Comparison of ENCODE assay signal across 25 mouse cellular contexts in the genomic region with DNA sequence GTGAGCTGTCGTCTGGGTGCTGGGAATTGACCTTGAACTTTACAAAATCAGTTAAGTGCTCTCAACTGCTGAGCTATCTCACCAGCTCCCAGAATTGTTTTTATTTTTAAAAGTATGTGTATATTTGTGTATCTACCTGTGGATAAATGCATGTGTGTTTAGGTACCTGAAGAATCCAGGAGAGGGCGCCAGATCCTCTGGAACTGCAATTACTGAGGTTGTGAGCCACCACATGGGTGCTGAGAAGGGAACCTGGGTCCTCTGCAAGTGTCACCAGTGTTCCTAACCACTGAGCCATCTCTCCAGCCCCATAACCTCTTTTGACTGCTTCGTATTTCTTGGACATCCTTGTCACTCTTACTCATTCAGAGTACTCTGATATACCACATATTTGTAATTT. TPM values are rescaled to one million over a fixed set of nuclear protein-coding genes. Genes with fewer than 3 reads are reported as not detected.
DNase-seq lines count a peak whose midpoint lies in the region; ATAC-seq and TF ChIP-seq lines count a peak whose summit lies in the region.
"Had no signal": no experiment of that assay in that cellular context is flagged by ENCODE, and none has a peak within 500 bp of the region (broad histone marks: within the 10 kb centered on the region; RNA-seq: fewer than 3 reads in every experiment).

No protein-coding gene starts in this region.

- no peak overlapping the region for H3K9ac ChIP-seq in liver, embryonic 14.5 days (replicated peaks)
- no peak overlapping the region for H3K9ac ChIP-seq in liver, embryonic 12.5 days
- no peak overlapping the region for H3K9ac ChIP-seq in ES-Bruce4 (ENCODE audit: low read depth, poor library complexity, severe bottlenecking)
- H3K9ac ChIP-seq in ES-E14 (ENCODE audit: insufficient read depth, low read depth, low read length, poor library complexity, severe bottlenecking) = no peak overlapping the region
- H3K9ac ChIP-seq in kidney, embryonic 15.5 days = no peak overlapping the region
- H3K9ac ChIP-seq: embryonic facial prominence, embryonic 15.5 days; forebrain, embryonic 15.5 days; heart, embryonic 13.5 days had no signal

- TF ChIP-seq POLR2A in ES-Bruce4 (IDR thresholded peaks at IDR 0.05; ENCODE audit: insufficient read depth, low read length) = no peak

- H3K4me3 ChIP-seq in liver, embryonic 14.5 days (ENCODE audit: insufficient read depth in 1 of 2, low read depth in 2 of 2, low read length in 2 of 2) = no peak overlapping the region
- H3K4me3 ChIP-seq in liver, embryonic 12.5 days = no peak overlapping the region
- H3K4me3 ChIP-seq in ES-Bruce4 (ENCODE audit: low read depth, low read length) (no peak overlapping the region), ES-E14 (ENCODE audit: insufficient read depth in 1 of 2, low read depth in 1 of 2, low read length in 2 of 2, poor library complexity in 1 of 2, severe bottlenecking in 1 of 2) (no peak overlapping the region)
- H3K4me3 ChIP-seq in kidney, embryonic 15.5 days (replicated peaks) = no peak overlapping the region
- H3K4me3 ChIP-seq: embryonic facial prominence, embryonic 15.5 days; erythroblast, embryonic 14.5 days; forebrain, embryonic 10.5 days; forebrain, embryonic 15.5 days; heart, embryonic 13.5 days had no signal

- 50% methylated on average over 3 of the region's 3 CpGs for WGBS in liver, embryonic 14.5 days (ENCODE audit: insufficient replicate concordance)
- WGBS in liver, embryonic 12.5 days (ENCODE audit: insufficient replicate concordance) = 46% methylated on average over 3 of the region's 3 CpGs
- WGBS in kidney, embryonic 15.5 days = 73% methylated on average over 3 of the region's 3 CpGs

- 0 out of 2 replicates have a peak, but pooled peaks have one; percentile 23 for TF ChIP-seq CTCF in liver, embryonic 14.5 days (IDR thresholded peaks at IDR 0.05; ENCODE audit: low read depth)
- TF ChIP-seq CTCF in ES-Bruce4 (IDR thresholded peaks at IDR 0.05; ENCODE audit: low read depth, low read length) = peak; percentile 30

- H3K9me3 ChIP-seq in liver, embryonic 14.5 days (ENCODE audit: control insufficient read depth, low read length) = no peaks in the 10 kb centered on the region; the same call in 1 of the 2 replicates
- 0 out of 2 replicates have a peak, but pooled peaks cover 3% of the 10 kb centered on the region for H3K9me3 ChIP-seq in liver, embryonic 12.5 days (replicated peaks)
- H3K9me3 ChIP-seq in ES-Bruce4 (replicated peaks; ENCODE audit: control insufficient read depth, insufficient read depth, low read length, poor library complexity, severe bottlenecking) (no peaks in the 10 kb centered on the region), ES-E14 (ENCODE audit: control insufficient read depth, insufficient read depth, low read depth, low read length) (no peaks in the 10 kb centered on the region)
- H3K9me3 ChIP-seq in kidney, embryonic 15.5 days (replicated peaks) = peaks cover 10% of the 10 kb centered on the region
- H3K9me3 ChIP-seq: forebrain, embryonic 15.5 days had no signal

- H3K4me2 ChIP-seq in liver, embryonic 14.5 days (ENCODE audit: low read depth) = no peak overlapping the region
- no peak overlapping the region for H3K4me2 ChIP-seq in liver, embryonic 12.5 days
- no peak overlapping the region for H3K4me2 ChIP-seq in kidney, embryonic 15.5 days
- H3K4me2 ChIP-seq: embryonic facial prominence, embryonic 15.5 days; forebrain, embryonic 15.5 days; heart, embryonic 13.5 days had no signal

- H3K27ac ChIP-seq in liver, embryonic 14.5 days = no peak overlapping the region
- no peak overlapping the region for H3K27ac ChIP-seq in liver, embryonic 12.5 days
- H3K27ac ChIP-seq in ES-Bruce4 (ENCODE audit: insufficient read depth, low read length) (no peak overlapping the region), ES-E14 (ENCODE audit: insufficient read depth, low read depth, low read length, poor library complexity, severe bottlenecking) (no peak overlapping the region)
- H3K27ac ChIP-seq in kidney, embryonic 15.5 days = no peak overlapping the region
- H3K27ac ChIP-seq: embryonic facial prominence, embryonic 15.5 days; forebrain, embryonic 10.5 days; forebrain, embryonic 15.5 days; heart, embryonic 13.5 days had no signal

- H3K27me3 ChIP-seq in liver, embryonic 14.5 days (ENCODE audit: control insufficient read depth, insufficient read depth, low read length) = no peaks in the 10 kb centered on the region
- peaks cover 21% of the 10 kb centered on the region for H3K27me3 ChIP-seq in liver, embryonic 12.5 days (replicated peaks)
- H3K27me3 ChIP-seq in ES-Bruce4 (ENCODE audit: control insufficient read depth, insufficient read depth, low read length, poor library complexity, severe bottlenecking) = no peaks in the 10 kb centered on the region
- H3K27me3 ChIP-seq in kidney, embryonic 15.5 days = peaks cover 15% of the 10 kb centered on the region
- H3K27me3 ChIP-seq: forebrain, embryonic 15.5 days had no signal

- no peak for ATAC-seq in liver, embryonic 14.5 days (ENCODE audit: insufficient read depth)
- no peak for ATAC-seq in liver, embryonic 12.5 days
- ATAC-seq in kidney, embryonic 15.5 days (replicated peaks; ENCODE audit: low FRiP score) = no peak
- ATAC-seq: forebrain, embryonic 15.5 days; hindbrain, embryonic 16.5 days had no signal

- no peak for TF ChIP-seq EP300 in liver, embryonic 14.5 days (IDR thresholded peaks at IDR 0.05; ENCODE audit: low read depth)
- no peak for TF ChIP-seq EP300 in ES-Bruce4 (IDR thresholded peaks at IDR 0.05; ENCODE audit: insufficient read depth, low read depth, low read length)

- no peaks in the 10 kb centered on the region for H3K4me1 ChIP-seq in liver, embryonic 14.5 days (replicated peaks; ENCODE audit: control insufficient read depth in 2 of 2, insufficient read depth in 2 of 2, low read length in 1 of 2)
- no peaks in the 10 kb centered on the region for H3K4me1 ChIP-seq in liver, embryonic 12.5 days
- H3K4me1 ChIP-seq in ES-Bruce4 (ENCODE audit: control insufficient read depth, insufficient read depth, low read length) (no peaks in the 10 kb centered on the region), ES-E14 (ENCODE audit: control insufficient read depth in 2 of 2, insufficient read depth in 2 of 2, low read length in 2 of 2, poor library complexity in 1 of 2) (peaks cover 0 to 3% of the 10 kb centered on the region in 2 experiments; a peak in 1 of 4 replicates)
- no peaks in the 10 kb centered on the region for H3K4me1 ChIP-seq in kidney, embryonic 15.5 days
- H3K4me1 ChIP-seq: embryonic facial prominence, embryonic 15.5 days had no signal

- no peak for DNase-seq in liver, embryonic 14.5 days (ENCODE audit: low read depth in 3 of 3, low spot score in 3 of 3)
- peak; percentile 29 for DNase-seq in ES-E14 (ENCODE audit: low read depth, low spot score)
- DNase-seq in ZHBTc4 (ENCODE audit: low read depth, low spot score) = peak; percentile 56
- DNase-seq in ovary, postnatal 10 days (ENCODE audit: low spot score) = no peak
- DNase-seq: adrenal gland, adult 2 months; adrenal gland, postnatal 36 days; cerebellum, adult 11 months; cerebellum, adult 8-10 months; cerebellum, postnatal 14 days; embryo, embryonic 11 days; gastrocnemius, postnatal 36 days; heart, adult 11 months; heart, postnatal 36 days had no signal

- no peaks in the 10 kb centered on the region for H3K36me3 ChIP-seq in liver, embryonic 14.5 days (replicated peaks; ENCODE audit: control insufficient read depth, insufficient read depth, low read depth)
- no peaks in the 10 kb centered on the region for H3K36me3 ChIP-seq in liver, embryonic 12.5 days
- H3K36me3 ChIP-seq in ES-Bruce4 (ENCODE audit: control insufficient read depth, insufficient read depth, low read length, poor library complexity, severe bottlenecking) (no peaks in the 10 kb centered on the region), ES-E14 (ENCODE audit: control insufficient read depth, insufficient read depth, low read length, poor library complexity, severe bottlenecking) (no peaks in the 10 kb centered on the region)
- no peaks in the 10 kb centered on the region for H3K36me3 ChIP-seq in kidney, embryonic 15.5 days
- H3K36me3 ChIP-seq: embryonic facial prominence, embryonic 15.5 days; forebrain, embryonic 10.5 days; forebrain, embryonic 15.5 days; heart, embryonic 13.5 days had no signal

- in situ Hi-C loops in ES-E14 (cut with MboI; ENCODE audit: low sequenced_read_pairs in 2 of 2, unreplicated experiment in 2 of 2) = no loop called here

TF ChIP-seq in ES-E14, 5 proteins besides CTCF, POLR2A, EP300 and RAD21:
- TF ChIP-seq CHD2 (IDR thresholded peaks at IDR 0.05; ENCODE audit: low read depth, low read length) (no peak), HCFC1 (IDR thresholded peaks at IDR 0.05; ENCODE audit: borderline replicate concordance, insufficient read depth, low read length) (no peak), ZC3H11A (IDR thresholded peaks at IDR 0.05; ENCODE audit: borderline replicate concordance, low read depth, low read length) (no peak), MAFK (IDR thresholded peaks at IDR 0.05; ENCODE audit: insufficient read depth, low read depth, low read length) (no peak), ZNF384 (IDR thresholded peaks at IDR 0.05; ENCODE audit: low read depth, low read length) (no peak)

RNA-seq across cellular contexts. Expression of gene Lmx1b, which starts 53.6 kb away (rescaled TPM):
- 0.01 and 0.06 TPM in 2 replicates for polyA plus RNA-seq in liver, embryonic 14.5 days (2012; rRNA removed)
- not detected in 2 replicates for polyA plus RNA-seq in liver, embryonic 14.5 days (2014; fragmentation: Nextera tagmentation; extraction: Ambion mirVana)
- polyA plus RNA-seq in liver, embryonic 12.5 days (2016; fragmentation: Nextera tagmentation; extraction: Ambion mirVana) = 0.04 TPM in 1 of 2 replicates, not detected in the other
- polyA plus RNA-seq in ES-Bruce4 (2011; ENCODE audit: insufficient read depth, insufficient read length, low read depth, missing spikeins) = 0.46 and 0.58 TPM in 2 replicates
- 0.32 and 0.67 TPM in 2 replicates for total RNA-seq in ES-E14 (2012; rRNA removed)
- polyA plus RNA-seq in kidney, embryonic 15.5 days (2015; fragmentation: Nextera tagmentation; extraction: Ambion mirVana) = 1.1 and 1.2 TPM in 2 replicates
- total RNA-seq: adrenal gland, adult 2 months; common myeloid progenitor, adult 5-6 weeks had no signal
- polyA plus RNA-seq: adrenal gland, adult 2 months; erythroblast, embryonic 14.5 days; heart, embryonic 13.5 days; heart, postnatal 0 days; intestine, embryonic 14.5 days had no signal

Comparison
In these comparisons a context has a peak if more than half of its experiments do, and no peak if none do; other contexts are left out.
1. DNase-seq: peak in ES-E14 (single experiment) and ZHBTc4 (single experiment); none in liver, embryonic 14.5 days (0 of 3) and ovary, postnatal 10 days (single experiment).